Mouse (Mus musculus) telencephalon, adult 2 months (tissue): ENCODE results near the gene Flnc.
A peak's percentile ranks its signal among the peaks of the same experiment; 100 is the strongest.
"Not testable (repeated sequence)": the region's sequence is repeated elsewhere in the genome, so short reads cannot be mapped to it uniquely, and the experiment has no call there.

ENCODE experiments used
- DNase-seq: peaks from one replicate; pipeline ENCODE4 v3.0.0-alpha.2; 2011; ENCODE audit warnings: low read depth, low spot score

Flnc gene

DNA sequence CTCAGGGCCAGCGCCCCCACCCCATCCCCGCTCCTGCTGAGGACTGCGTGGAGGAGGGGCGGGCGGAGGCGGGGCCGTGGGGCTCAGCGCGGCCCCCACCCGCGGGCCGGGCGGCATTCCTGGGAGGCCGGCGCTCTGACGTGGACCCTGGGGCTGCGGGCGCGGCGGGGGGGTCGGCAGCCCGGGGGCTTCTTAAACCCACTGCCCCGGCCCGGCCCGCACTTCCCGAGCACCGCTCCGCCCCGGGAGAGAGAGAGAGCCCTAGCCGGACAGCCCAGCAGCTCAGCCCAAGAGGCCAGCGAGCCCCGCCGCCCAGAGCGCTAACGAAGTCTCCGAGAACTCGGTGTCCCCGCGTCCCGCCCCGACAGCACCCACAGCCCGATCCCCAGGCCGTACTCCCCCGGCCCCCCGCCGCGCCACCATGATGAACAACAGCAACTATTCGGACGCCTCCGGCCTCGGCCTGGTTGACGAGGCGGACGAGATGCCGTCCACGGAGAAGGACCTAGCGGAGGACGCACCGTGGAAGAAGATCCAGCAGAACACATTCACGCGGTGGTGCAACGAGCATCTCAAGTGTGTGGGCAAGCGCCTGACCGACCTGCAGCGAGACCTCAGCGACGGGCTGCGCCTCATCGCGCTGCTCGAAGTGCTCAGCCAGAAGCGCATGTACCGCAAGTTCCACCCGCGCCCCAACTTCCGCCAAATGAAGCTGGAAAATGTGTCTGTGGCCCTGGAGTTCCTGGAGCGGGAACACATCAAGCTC is at the start of gene Flnc:
TSS of gene Flnc (plus strand) at position 219 of the 766 bp plus-strand sequence.
- DNase-seq: no peak

DNA sequence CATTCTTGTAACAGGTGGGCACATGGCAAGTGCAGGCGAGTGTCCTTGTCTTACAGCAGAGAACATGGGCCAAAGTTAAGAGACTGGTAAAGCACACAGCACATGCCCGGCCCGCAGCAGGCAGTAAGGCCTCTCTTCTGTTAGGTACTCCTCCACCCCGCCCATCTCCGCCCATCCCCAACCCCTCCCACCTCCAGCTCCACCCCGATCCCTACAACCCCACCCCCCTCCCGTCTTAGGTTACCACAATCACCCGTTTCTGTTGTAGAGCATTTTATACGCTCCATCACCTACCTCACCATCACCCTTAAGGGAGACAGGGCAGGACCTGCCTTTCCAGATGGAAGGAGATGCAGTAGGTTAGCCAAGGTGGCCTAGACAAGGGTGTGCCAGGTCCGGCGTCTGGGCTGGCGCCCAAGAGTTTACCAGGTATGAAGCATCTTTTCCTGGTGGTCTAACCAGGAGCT is 45.0 kb upstream of the Flnc start, which contains the start of gene Opn1sw:
TSS of gene Opn1sw (minus strand) at position 417 of the 467 bp plus-strand sequence.
- DNase-seq: no peak

DNA sequence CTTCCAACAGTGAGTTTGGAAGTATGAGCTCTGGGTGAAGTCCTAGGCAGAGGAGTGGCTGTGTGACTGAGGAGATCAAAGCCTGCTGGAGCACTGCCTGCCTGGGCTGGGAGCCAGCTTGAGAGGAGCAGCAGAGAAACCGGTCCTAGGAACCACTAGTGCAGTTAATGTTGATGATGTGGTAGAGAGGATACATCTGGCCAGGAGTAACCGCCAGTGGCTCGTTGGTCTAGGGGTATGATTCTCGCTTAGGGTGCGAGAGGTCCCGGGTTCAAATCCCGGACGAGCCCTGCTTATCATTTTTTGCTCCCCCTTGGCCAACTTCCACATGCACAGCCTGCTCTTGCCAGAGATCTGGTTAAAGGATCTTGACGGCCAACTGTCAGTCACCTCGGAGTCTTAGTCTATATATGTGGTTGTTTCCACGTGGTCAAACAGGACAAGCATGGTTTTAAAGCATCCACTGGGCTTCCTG is 44.4 kb upstream of the Flnc start:
- peak; percentile 43 for DNase-seq

DNA sequence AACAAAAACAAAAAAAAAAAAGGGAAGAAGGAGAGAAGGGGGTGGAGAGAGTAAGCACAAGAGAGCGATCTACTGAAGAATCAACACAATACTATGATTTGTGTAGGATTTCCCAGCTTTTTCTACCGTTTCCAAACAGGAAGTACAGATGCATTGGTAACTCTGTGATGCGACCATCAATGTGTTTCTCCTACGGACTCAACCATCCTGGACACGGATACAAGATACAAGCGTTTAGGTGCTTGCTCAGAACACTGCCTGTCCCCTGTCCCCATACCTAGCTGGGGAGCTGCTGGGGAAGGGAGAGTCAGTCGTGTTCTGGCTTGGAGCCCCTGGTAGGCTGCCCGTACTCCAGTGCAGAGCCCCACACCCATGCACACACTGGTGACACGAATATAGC is 43.6 kb upstream of the Flnc start:
- no peak for DNase-seq

DNA sequence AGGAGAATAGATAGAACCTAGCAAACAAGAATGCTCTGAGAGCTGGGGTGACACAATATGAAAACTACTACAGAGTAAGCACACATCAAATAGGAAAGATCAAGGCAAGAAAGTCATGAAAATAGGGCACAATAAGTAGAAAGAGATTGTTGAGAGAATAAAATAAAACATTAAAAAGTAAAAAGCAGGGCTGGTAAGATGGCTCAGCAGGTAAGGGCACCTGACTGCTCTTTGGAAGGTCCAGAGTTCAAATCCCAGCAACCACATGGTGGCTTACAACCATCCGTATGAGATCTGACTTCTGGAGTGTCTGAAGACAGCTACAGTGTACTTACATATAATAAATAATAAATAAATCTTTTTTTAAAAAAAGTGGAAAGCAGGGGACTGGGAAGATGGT is 42.6 kb upstream of the Flnc start:
- not testable (repeated sequence) for DNase-seq

DNA sequence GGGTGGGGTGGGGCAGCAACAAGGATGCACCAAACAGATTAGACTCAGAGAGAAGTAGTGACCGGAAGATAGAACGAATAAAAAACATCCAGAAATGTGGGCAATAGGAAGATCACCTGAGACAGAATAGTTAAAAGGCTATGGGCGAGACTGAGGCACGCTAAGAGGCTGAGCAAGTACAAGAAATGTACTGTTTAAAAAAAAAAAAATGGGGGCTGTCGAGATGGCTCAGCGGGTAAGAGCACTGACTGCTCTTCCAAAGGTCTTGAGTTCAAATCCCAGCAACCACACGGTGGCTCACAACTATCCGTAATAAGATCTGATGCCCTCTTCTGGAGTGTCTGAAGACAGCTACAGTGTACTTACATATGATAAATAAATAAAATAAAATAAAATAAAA is 41.8 kb upstream of the Flnc start:
- DNase-seq: not testable (repeated sequence)

DNA sequence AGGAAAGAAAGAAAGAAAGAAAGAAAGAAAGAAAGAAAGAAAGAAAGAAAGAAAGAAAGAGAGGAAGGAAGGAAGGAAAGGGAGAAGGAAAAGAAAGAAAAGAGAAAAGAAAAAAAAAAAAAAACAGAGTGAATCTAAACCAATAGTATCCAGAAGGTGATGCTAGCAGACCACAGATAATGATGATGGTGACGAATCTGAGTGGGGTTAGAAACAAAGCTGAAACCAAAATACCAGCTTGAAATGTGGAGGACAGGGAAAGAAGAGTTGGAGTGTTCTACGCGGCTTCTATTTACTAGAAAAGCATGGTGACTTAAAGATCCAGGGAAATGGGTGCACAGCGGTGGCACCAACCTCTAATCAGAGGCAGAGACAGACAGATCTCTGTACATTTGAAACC is 41.3 kb upstream of the Flnc start:
- no peak for DNase-seq

DNA sequence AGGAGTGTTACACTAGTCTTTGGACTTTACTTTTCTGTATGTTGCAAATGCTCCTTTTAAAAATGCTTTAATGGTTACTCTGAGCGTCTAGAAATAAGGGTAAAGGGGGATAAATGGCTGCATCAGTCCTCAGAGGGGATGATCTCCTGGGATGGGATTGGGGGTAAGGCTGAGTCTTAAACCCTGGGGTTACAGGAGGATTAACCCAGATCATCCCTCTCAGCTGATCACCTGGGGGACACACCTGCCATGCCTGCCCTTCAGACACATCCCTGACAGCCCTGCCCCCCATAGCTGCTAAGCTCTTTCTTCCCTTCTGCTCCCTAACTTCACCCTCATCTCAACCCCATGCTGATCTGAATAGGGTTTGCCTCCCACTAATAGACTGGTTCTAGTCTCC is 38.8 kb upstream of the Flnc start:
- no peak for DNase-seq

DNA sequence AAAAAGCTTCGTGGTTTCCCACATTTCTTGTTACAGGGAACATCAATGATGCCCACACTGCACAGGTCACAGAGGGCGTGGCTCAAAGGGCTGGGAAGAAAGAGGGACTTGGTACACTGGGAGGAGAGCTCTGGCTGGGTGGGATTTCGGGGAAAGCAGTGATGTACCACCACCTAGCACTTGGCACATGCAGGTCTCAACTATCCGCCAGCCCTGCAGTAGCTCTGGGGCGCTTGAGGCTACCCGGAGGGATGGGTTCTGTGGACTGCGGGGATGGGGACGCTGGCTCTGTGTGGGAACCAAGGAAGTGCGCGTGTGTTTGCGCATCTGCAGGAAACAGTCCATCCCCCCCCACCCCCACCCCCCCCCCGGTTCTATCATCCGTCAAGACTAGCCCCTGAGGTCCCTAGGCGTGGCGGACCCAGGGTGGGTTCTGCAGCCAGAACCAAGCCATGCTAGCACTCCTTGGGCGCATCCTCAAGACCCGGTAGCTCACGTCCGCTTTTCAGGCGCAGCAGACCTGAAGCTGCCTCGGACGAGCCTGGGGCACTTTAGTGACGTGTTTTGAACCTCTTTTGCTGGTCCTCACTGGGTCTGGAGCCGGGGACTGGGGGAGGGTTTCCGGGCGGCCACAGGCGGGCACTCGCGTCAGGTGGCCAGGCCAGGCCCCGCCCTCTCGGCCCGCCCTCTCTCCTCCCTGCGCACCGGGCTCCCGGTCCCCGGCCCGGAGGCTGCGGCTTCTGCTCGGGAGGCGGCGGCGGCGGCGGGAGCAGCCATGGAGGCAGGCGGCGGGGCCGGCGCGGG is 36.9 kb upstream of the Flnc start, which contains the start of gene Ccdc136:
TSS of gene Ccdc136 (plus strand) at position 400 of the 804 bp plus-strand sequence.
- peak; percentile 47 for DNase-seq

DNA sequence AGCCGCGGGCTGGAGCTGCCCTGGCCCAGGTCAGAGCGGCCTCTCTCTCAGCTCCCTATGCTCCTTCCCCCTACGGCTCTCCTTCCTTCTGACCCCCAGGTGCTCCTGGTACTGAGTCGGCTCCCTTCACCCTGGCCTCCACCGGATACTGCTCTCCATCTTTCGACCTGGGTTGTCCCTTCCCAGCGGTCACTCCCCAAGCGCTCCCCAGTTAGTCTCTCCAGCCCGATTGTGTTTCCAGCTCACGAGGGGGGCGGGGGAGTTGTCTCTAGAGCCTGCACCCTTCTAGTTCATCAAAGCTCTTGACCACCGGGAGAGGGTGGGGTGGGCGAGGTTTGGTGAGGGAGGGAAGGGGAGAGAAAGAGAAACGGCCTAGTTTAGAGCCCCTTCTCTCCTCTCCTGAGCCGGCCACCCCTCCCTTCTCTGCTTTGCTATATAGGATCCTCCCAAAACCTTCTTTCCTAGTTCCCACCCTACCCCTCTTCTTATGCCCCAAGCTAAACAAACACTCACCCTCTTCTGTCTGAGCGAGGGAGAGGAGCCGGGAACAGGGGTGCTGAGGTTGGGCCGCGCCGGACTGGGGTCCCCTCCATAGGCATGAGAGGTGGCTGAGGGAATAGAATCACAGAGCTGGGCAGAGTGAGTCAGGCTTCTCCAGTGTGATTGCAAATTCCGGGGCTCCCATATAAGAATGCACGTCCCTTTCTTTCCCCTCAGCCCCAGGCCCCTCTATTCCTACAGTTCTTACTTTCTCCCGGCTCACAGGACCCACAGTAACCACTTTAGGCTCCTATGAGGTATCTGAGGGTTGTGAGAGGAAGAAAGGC is 36.1 kb upstream of the Flnc start:
- no peak for DNase-seq

DNA sequence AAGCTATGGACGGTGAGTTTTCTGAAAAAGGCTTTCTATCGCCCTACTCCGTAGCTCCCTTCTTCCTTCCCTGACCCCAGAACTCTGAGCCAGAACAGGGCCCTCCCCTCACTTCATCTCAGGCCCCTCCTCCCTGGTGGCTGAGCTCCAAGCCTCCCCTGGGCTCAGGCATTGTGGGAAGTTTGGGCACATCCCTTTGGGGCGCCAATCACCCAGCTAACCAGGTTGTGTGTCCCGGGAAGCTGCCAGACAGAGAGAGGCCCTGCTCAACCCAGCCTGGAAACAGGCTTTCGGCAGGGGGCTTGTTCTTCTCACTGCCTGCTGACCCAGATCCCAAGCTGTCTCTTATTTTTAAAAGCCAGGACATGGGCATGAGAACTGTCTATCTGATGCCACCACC is 35.5 kb upstream of the Flnc start:
- no peak for DNase-seq

DNA sequence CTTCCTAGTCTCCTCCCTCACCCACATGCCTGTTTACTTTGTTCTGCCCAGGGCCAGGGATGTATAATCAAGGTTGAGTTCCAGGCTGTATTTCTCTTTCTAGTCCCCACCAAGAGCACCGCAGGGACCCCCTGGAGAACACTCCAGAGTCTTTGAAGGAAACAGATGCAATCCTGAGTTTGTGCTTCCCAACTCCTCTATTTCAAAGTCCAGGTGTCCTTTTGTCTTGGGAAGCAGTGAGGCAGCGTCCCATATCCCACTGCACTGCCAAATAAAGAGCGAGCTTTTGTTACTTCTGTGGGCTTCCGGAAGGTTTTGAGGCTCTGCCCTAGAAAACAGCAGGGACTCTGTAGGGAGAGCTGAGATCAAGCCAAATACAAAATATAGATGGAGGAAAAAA is 33.2 kb upstream of the Flnc start:
- no peak for DNase-seq

DNA sequence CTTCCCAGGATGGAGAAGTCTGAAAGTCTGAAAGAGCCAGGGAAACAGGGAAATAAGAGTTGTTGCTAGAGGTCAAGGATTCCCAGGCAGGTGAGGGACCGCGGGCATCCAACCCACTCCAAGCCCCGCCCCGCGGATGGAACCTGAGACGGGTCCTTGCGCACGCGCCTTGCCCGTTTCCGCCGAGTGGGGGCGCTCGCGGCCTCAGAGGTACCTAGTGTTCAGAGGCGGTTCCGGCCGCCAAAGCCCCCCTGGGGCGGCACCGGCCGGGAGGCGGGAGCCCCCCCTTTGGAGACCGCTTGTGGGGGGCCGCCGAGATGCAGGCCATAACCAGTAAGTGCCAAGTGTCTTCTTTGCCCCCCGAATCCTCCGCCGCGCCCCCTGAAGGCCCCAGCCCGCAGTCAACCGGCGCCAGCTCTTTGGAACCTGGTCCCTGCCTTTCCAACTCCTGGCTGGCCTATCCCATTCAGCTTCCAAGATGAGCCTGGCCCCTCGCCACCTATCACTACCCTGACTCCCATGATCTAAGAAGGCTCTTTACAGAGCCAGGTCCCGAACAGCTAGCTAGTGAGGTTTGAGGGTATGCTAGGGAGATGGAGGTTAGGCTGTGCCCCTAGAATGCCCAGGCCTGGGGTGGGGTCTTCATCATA is 30.2 kb upstream of the Flnc start:
- no peak for DNase-seq

DNA sequence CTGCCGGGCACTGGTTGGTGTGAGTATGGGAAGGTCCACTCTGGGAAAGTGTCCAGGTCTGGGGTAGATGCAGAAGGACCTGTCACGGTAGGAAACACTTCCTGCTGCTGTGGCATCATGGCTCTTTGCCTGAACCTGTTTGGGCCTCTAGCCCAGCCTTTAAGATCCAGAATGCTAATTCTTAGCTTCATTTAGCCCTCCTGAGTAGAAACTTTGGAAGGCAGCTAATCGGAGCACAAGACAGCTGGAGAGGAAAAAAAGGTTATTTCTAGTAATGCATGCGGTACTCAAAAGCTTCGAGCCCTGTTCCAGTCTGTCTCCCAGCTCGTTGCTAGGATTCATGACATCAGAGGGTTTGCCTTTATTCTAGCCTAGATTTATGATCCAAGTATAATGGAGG is 26.6 kb upstream of the Flnc start:
- peak; percentile 58 for DNase-seq

DNA sequence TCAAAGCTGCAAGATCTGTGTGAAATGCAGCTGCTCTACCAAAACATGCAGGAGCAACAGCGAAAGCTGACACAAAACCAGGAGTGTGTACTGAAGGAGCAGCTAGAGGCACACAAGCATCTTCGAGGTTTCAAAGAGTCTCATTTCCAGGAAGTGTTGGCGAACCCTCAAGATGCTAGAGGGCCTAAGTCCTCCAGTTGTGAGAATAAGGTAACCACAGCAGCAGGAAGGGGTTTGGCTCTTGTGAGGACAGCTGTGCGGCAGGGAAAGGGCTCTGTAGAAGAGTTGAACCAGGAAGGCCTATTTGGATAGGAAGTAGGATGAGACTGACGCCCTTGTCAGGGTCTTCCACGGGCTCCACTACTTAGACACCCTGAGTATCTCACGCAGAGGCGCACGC is 17.6 kb upstream of the Flnc start:
- no peak for DNase-seq

DNA sequence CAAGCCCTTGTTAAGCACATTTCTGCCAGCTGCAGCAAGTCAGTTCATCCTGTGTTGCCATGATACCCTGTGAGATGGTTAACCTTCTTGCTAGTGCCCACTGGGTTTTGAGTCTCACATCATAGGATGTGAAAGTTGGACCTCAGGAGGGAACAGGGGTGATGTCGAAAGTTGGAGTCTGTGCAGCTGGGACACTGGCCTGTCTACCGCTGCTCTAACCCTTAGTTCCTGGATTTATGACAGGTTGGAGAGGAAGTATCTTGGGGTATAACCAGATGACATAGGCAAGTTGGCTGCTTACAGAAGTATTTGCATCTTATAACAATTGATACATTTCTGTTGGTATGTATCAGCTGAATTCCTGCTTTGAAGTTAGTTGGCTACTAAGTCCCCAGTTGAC is 12.5 kb upstream of the Flnc start:
- no peak for DNase-seq

DNA sequence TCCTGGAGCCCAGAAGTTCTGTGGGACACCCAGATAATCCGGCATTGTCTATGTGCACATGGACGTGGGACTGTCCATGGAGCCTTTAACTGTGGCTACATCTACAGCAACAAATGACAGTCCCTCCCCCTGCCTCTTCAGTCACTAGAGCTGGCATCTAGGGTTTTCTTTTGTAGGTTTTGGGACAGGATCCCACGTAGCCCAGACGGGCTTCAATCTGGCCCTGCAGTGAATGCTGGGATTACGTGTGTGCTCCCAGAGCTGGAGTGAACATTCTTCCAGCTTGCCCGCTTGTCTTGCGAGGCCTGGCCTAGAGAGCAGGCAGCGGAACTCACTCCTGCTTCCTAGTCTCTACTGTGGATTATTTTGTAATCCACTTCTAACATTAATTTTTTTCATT is 7.9 kb upstream of the Flnc start:
- no peak for DNase-seq

DNA sequence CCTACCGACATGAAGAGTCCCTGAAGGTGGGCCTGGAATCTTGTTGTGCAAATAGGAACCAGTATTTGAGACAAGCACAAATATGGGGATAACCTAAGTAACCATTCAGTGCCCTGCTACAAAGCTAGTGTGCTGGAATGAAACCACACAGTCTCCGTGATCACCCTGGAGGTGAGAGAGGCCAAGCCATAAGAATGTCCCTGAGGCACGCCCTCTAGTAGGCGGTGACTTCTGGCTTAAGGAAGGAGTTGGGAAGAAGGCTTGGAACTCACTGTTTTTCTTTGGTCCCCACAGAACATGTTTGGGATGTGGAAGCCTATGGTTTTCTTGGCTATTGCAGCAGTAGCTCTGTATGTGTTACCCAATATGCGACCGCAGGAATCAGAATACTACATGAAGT is 6.7 kb upstream of the Flnc start:
- DNase-seq: no peak

DNA sequence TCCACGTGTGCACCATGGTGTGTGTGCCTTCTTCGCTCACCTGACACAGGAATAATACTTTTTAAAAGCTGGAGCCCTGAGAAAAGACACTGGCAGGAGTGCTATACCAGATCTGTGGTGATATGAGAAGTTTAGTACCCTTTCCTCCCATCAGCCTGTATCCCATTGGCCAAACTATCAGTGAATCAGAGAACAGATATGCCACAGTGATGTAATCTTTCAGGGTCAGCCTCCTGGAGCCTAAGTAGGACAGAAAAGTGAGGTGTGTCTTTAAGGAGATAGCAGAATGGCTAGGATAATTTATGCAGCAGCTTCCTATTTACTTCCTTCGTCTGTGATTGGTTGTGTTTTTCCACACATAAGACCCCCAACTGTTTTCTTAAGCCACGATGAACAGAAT is 4.9 kb upstream of the Flnc start:
- DNase-seq: no peak

DNA sequence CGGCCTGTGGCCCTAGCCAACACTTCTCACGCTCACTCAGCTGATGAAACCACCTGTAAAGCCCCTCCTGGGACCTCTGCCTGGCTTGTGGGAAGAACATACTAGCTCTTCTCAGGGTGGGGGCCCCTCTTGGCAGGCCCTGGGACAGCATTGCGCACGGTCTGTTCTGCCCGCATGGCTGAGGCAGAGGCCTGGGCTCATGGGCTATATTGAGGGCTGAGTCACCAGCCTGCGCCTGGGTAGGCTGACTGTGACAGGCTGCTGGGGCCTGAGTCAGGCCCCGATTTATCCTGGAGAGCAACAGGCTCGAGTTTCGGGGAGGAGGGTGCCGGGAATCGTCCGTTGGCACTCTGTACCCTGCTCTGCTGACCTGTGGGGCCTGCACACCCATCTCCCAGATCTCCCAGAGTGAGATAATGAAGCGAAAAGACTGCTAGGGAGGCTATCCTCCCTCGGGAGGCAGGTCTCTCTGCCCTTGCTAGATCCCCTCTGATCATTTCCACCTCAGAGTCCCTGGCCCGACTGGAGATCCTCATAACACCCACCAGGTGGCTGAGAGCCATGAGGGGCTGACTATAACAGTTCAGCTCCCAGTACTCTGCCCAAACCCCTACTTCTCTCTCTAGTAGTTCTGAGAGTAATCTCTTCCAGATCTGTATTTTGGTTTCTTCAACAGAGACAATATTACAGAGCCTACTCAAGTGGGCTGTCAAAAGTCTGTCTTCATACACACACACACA is 2.2 kb upstream of the Flnc start:
- no peak for DNase-seq

DNA sequence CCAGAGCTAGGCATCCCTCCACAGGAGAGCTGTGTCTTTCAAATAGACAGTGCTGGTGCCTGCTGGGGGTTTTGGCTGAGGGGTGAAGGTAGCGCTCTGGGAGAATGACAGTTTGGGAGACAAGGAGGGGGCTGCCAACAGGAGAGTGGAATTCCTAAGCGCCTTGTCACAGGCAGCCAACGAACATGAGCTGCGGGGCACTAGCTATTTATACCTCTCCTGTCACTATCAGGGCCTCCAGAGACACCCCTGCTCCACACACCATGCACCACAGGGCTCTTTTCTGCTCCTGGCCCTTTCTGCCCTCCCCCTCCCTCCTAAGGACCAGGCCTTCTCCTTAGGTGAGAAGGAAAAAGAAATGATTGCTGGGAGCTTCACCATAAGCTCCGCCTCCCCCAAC is 1.6 kb upstream of the Flnc start:
- DNase-seq: no peak
